Mouse (Mus musculus) left cerebral cortex, adult 2 months (tissue): Measurements from ENCODE around the gene BC028528. TPM values are rescaled to one million over a fixed set of nuclear protein-coding genes. Genes with fewer than 3 reads are reported as not detected.
"Not testable (repeated sequence)": the region's sequence is repeated elsewhere in the genome, so short reads cannot be mapped to it uniquely, and the experiment has no call there.

Source experiments
- DNase-seq, 2 experiments: peaks; one replicate each; pipeline ENCODE4 v3.0.0; 2021 to 2022; ENCODE audit warnings: low spot score in 2 of 2, mixed read lengths in 1 of 2; ENCODE audit errors: extremely low spot score in 1 of 2
- H3K27ac ChIP-seq: fragments of 200-600 bp; 2 replicates; pipeline ENCODE4 v1.8.1; 2022
- H3K4me3 ChIP-seq: fragments of 200-600 bp; 2 replicates; pipeline ENCODE4 v1.8.1; 2022
- CTCF ChIP-seq: fragments of 200-600 bp; IDR thresholded peaks from 2 replicates; pipeline ENCODE4 v1.8.1; 2022; ENCODE audit warnings: antibody characterized with exemption, mild to moderate bottlenecking, moderate library complexity
- intact Hi-C: fragments of 180-260 bp; cut with DNase I; formaldehyde crosslinking; loops from one replicate; pipeline ENCODE4 v1.15.1; 2025
- total RNA-seq, 2 experiments: library from RNA; stranded (reverse); gene quantifications; 2 replicates each; pipeline ENCODE4 v1.2.3; 2021

The BC028528 gene
- total RNA-seq, 2 experiments from 2014 or later = 3.3 to 5.4 TPM

DNA sequence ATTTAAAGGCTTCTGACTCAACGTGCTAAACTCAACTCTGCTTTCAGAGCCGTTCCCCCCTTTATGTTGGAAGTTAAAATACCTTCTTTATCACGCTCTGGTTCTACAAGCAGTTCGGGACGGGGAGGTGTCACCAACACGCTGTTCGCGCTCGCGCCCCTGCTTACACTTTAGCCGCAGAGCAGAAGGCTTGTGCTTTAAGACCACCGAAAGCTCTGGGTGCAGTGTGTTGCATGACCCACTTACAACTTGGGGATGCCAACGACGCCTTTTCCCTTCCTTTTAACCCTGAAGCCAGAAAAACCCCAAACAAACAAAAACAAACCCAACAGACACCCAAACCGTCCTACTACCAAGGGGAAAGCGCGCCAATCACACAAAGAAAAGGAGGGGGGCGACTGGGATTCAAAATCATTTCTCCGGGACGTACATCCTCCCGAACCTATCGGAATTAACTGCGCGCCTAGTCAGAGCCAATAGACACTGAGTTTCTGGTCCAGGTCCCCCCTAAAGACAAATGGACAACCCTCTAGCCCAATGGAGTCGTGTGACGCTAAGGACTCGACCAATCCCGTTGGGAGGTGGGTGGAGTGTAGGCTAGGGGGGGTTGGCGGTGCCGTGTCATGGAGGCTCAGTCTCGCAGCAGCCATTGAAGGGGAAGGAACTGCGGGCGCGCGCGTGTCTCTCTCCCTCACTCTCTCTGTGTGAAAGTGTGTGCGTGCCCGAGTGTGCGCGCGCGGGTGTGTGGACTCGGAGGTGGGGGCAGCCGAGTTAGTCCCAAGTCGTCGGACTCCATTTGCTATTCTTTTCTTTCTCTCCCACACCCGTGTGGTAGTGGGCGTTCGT lies 37.1 kb upstream of the BC028528 start, which contains the start of gene Anp32e:
TSS of gene Anp32e (plus strand) at position 589 of the 846 bp plus-strand sequence.
- peak; percentile 95 to 96 for DNase-seq

DNA sequence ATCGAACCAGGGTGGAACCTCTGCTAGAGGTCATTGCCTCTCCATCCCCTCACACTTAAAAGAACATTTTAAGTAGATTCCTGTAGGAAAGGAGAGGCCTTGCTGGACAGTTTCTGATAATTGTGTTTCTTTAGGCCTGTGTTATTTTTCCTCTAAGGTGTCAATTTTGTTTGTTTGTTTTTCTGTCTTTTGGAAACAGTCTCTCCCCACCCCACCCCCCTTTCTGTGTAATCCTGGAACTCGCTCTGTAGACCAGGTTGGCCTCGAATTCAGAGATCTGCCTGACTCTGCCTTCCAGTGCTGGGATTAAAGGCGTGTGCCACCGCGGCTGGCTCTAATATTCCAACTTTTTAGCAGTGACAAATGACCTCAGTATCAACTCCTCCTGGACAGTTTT lies 36.5 kb upstream of the BC028528 start:
- Histone ChIP-seq H3K4me3 (peak overlapping the region; percentile 50), H3K27ac (no peak overlapping the region)
- no peak for TF ChIP-seq CTCF
- DNase-seq = no peak
- intact Hi-C loops = loop anchor here (2.0 kb wide), 1 partner anchor 45 kb away; the partner anchor contains the start of gene Ciart

More for the DNA sequence above, 37.1 kb upstream of the BC028528 start, which contains the start of gene Anp32e:
- intact Hi-C loops = loop anchor here (2.0 kb wide), 1 partner anchor 46 kb away; the partner anchor contains the start of gene Ciart
- no peak for TF ChIP-seq CTCF
- peak within 1 kb of the TSS; percentile 94 for H3K4me3 ChIP-seq
- peak within 1 kb of the TSS; percentile 90 for H3K27ac ChIP-seq

DNA sequence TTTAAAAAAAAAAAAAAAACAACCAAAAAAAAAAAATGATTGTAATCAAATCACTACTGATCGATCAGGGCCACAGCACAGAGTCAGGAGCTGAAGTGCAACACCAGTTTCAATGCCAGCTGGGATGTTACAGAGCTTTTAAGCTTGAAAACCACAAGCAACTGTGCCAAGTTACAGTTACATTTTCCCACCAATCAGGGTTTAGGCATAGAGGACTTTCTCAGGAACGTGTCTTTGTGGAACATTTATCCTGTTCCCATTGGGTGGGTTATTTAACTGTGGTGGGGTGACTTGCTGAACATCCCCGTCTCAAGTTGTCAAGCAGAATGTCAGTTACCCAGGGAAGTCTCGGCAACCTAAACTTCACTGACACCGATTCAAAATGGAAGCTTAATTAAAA lies 33.3 kb upstream of the BC028528 start:
- Histone ChIP-seq H3K4me3 (no peak overlapping the region), H3K27ac (no peak overlapping the region)
- no peak for TF ChIP-seq CTCF
- no peak for DNase-seq
- intact Hi-C loops = no loop called here

DNA sequence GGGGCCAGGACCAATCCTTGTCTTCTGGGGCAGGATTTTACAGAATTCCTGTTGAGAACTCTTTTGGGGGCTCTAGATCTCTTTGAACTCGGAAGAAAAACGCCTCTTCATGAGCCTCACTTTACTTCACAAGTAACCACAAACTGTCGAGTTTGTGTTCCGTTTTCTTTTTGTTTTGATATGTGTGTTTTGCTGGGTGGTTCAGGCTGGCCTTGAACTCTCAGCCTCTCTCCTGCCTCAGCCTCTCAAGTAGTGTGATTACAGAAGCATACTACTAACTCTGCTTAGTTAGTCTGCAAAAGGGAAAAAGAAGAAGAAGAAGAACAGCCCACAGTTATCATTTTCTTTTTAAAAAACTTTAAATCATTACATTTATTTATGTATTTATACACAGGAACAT lies 32.4 kb upstream of the BC028528 start:
- no peak for DNase-seq
- no peak for TF ChIP-seq CTCF
- no peak overlapping the region for H3K27ac ChIP-seq
- intact Hi-C loops = no loop called here
- H3K4me3 ChIP-seq = no peak overlapping the region

DNA sequence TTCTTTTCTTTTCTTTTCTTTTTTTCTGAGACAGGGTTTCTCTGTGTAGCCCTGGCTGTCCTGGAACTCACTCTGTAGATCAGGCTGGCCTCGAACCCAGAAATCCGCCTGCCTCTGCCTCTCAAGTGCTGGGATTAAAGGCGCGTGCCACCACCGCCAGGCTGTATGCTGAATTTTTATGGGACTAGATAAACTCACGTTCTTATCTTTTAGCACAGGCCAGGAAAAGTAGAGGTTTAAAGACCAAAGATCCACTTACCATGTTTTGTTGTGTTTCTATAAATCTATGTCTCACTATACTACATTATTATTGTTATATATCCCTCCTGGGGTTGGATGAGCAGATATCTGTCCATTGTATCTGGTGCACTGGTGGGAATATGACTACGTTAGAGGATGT lies 31.6 kb upstream of the BC028528 start:
- H3K27ac ChIP-seq, intact Hi-C loops, H3K4me3 ChIP-seq, DNase-seq: not testable (repeated sequence)

DNA sequence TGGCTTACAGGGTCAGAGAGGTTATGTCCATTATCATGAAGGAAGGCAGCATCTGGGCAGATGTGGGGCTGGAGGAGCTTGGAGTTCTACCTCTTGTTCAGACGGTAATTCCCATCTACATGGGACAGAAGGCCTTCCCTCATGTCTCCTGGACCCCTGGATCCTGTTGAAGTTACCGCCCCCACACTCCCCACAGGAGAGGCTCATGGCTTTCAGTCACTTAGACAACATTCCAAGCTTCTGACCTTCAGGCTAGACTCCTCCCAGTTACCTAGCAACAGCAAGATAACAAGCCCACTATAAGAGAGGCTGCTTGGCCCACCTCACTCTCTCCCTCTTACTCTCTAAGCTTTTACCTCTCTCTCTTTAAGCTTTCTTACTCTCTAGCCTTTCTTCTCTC lies 28.7 kb upstream of the BC028528 start:
- H3K27ac ChIP-seq, H3K4me3 ChIP-seq, DNase-seq, intact Hi-C loops: not testable (repeated sequence)

DNA sequence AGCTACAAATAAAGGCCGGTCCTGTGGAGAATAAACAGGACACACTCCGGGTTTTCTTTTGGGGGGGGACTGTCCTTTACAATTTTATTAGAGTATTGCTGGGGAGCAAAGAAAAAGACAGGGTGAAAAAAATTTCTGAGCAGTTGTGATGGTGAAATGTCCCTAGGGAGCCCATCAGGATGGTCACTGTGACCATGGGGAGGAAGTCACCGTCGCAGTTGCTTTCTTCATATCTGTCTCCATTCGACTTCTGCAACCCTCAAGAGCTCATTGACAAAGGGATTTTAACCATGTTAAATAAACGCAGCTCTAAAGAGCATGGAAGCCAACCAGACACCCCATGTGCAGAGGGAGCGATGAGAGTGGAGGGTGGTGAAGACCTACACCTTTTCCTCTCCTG lies 25.0 kb upstream of the BC028528 start:
- Histone ChIP-seq H3K27ac (no peak overlapping the region), H3K4me3 (no peak overlapping the region)
- intact Hi-C loops = no loop called here
- DNase-seq = no peak
- TF ChIP-seq CTCF = no peak

DNA sequence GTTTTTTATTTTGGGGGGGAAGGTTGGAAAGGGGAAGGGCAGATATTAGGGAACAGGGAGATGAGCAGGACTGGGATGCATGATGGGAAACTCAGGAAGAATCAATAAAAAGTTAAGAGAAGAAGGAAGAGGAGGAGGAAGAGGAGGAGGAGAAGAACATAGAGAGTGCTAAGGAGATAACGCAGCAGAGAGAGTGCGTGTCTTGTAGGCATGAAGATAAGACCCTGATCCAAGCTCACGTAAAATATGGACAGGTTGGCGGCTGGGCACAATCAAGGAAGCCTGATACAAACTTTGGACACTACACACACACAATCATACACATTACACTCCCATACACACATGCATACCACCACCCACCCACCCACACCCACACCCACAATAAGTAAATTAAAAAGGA lies 22.9 kb upstream of the BC028528 start:
- Histone ChIP-seq H3K27ac (no peak overlapping the region), H3K4me3 (no peak overlapping the region)
- intact Hi-C loops = no loop called here
- no peak for DNase-seq
- no peak for TF ChIP-seq CTCF

DNA sequence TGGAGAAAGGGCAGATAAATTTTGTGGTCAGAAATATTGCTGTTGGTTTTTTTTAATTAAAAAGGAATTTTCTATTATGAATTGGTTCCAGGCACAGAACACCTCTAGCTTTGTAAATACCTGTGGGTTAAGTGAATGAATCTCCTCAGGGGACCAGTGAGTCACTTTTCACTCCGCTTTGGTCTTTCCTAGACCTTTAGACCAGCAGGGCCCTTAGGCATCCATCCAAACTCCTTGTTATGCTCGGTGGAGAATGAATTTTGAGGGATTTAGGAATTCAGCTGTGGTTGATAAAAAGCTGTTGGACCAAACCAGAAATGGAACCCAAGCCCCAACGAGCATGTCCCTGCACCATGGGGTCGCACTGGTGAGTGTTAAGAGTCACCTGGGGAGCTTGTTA lies 15.8 kb upstream of the BC028528 start:
- intact Hi-C loops = loop anchor here (2.0 kb wide), 1 partner anchor 45 kb away; no protein-coding TSS in a partner anchor

DNA sequence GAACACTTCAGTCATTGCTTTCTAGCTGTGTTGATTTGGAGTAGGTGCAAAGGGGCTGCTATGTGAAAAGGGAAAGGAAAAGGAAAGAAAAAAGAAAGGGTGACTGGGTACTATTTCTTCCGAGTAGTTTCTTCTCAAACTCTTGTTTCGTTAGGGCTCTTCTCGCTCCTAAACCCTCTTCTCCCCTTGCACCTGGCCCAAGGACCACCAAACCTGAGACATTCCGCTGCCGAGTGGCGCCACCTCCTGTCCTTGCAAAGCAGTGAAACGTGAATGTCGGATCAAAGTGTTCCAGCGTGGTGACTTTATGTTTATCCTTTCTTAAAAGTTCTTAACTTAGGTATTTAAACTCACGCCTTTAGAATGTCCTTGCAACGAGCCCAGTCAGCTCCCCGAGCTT lies 15.1 kb upstream of the BC028528 start:
- peak overlapping the region; percentile 11; the same call in 1 of the 2 replicates for H3K4me3 ChIP-seq
- peak; percentile 83 for TF ChIP-seq CTCF
- intact Hi-C loops = loop anchor here (1.0 to 2.0 kb wide), 2 partner anchors 24 to 44 kb away; no protein-coding TSS in a partner anchor
- H3K27ac ChIP-seq = no peak overlapping the region
- no peak for DNase-seq

More for the DNA sequence above, 15.8 kb upstream of the BC028528 start:
- no peak for TF ChIP-seq CTCF
- no peak for DNase-seq
- H3K4me3 ChIP-seq = no peak overlapping the region
- no peak overlapping the region for H3K27ac ChIP-seq

DNA sequence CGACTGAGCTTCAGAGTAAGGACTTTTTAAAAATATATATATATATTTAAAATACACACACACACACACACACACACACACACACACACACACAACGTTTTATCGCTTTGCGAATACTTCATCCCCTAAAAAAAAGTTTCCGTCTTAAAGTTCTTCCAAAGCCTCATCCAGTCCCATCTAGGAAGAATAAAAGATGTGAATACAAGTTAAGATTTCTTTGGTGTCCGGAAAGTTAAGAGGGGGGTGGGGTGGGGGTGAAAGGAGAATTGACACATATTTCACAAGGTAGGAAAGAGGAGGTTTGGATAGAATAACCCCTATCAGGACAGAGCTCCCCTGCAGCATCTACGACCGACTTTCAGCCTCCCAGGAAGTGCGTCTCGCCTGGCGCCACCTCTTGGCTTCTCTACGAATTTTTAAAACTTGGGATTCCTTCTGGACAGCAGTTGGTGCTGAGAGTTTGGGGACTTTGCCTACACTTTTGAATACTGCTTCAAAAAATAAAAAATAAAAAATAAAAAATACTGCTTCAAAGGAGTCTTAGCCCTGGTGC lies 14.2 kb upstream of the BC028528 start:
- Histone ChIP-seq H3K27ac (no peak overlapping the region; the same call in 1 of the 2 replicates), H3K4me3 (peak overlapping the region; percentile 11)
- TF ChIP-seq CTCF = peak; percentile 64
- peak in 1 of 2 experiments; percentile 40 for DNase-seq
- intact Hi-C loops = loop anchor here (1.0 to 2.0 kb wide), 2 partner anchors 23 to 43 kb away; no protein-coding TSS in a partner anchor

DNA sequence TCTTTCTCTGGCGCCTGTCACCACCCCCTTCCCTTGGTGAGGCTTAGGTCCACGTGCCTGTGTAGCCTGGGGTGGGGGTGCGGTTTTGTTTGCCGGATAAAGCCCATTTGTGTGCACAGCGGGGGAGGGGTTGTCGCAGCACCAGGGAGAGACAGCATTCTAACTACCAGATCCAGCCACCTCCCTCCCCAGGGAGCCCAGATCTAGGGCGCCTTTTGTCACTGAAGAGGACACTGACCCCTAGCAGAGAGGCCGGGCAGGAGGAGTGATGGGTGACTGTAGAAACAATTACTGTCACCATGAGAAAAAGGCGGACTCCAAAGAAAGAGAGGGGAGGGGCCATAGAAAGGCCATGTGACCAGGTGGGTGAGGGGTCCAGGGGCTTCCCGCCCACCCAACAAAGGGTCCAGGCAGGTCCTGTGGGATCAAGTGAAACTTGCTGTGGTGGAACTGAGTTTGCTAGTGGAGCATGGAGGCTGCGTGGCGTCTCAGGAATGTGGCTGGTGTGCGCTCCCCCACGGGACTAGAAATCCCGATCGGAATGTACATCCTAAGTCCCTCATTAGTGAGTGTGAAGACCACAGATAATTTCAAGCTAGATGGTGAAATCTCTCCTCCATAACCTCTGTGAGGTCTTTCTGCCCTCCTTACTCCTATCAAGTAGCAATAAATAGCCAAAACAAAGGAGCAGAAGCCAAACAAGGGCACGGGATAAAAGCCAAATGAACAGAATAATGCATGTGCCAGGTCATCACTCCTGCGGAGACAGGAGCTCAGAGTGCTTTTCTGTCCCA lies 13.5 kb upstream of the BC028528 start:
- Histone ChIP-seq H3K27ac (peak overlapping the region; percentile 66), H3K4me3 (peak overlapping the region; percentile 37)
- intact Hi-C loops = no loop called here
- DNase-seq = peak in 1 of 2 experiments; percentile 56
- TF ChIP-seq CTCF = no peak
